In genomic region chr1:168230858-168231257, GRCm38 (mm10) we compare ENCODE assay signal across 13 mouse cellular contexts.
DNase-seq lines count a peak whose midpoint lies in the region; ATAC-seq and TF ChIP-seq lines count a peak whose summit lies in the region.
"Had no signal": no experiment of that assay in that cellular context is flagged by ENCODE, and none has a peak within 500 bp of the region (broad histone marks: within the 10 kb centered on the region; RNA-seq: fewer than 3 reads in every experiment).

No protein-coding gene starts in this region.

- H3K9me3 ChIP-seq in hindbrain, embryonic 12.5 days (replicated peaks), result no peaks in the 10 kb centered on the region
- no peaks in the 10 kb centered on the region for H3K9me3 ChIP-seq in hindbrain, postnatal 0 days (ENCODE audit: low read length)
- H3K9me3 ChIP-seq in midbrain, embryonic 12.5 days, result no peaks in the 10 kb centered on the region
- H3K9me3 ChIP-seq in midbrain, embryonic 14.5 days (ENCODE audit: control insufficient read depth, low read length), result no peaks in the 10 kb centered on the region
- no peaks in the 10 kb centered on the region for H3K9me3 ChIP-seq in forebrain, embryonic 11.5 days (ENCODE audit: control insufficient read depth, low read length)
- H3K9me3 ChIP-seq in midbrain, embryonic 16.5 days (replicated peaks; ENCODE audit: control insufficient read depth, low read length, poor library complexity, severe bottlenecking), result no peaks in the 10 kb centered on the region

- H3K27ac ChIP-seq in hindbrain, embryonic 12.5 days, result peak overlapping the region; percentile 44; the same call in 1 of the 2 replicates
- no peak overlapping the region for H3K27ac ChIP-seq in hindbrain, postnatal 0 days
- peak overlapping the region; percentile 32 for H3K27ac ChIP-seq in midbrain, embryonic 12.5 days (replicated peaks)
- H3K27ac ChIP-seq in midbrain, embryonic 14.5 days (replicated peaks; ENCODE audit: low read depth, low read length), result no peak overlapping the region; the same call in 1 of the 2 replicates
- 0 out of 2 replicates have a peak overlapping the region, but pooled peaks have one; percentile 38 for H3K27ac ChIP-seq in forebrain, embryonic 11.5 days (ENCODE audit: low read depth, low read length)
- H3K27ac ChIP-seq in midbrain, embryonic 16.5 days (ENCODE audit: low read length), result peak overlapping the region; percentile 26; the same call in 1 of the 2 replicates

- H3K4me1 ChIP-seq in hindbrain, embryonic 12.5 days, result peaks cover 35% of the 10 kb centered on the region
- H3K4me1 ChIP-seq in hindbrain, postnatal 0 days (ENCODE audit: insufficient read depth, low read length), result peaks cover 26% of the 10 kb centered on the region
- peaks cover 38% of the 10 kb centered on the region for H3K4me1 ChIP-seq in midbrain, embryonic 12.5 days
- H3K4me1 ChIP-seq in midbrain, embryonic 14.5 days (ENCODE audit: control insufficient read depth, insufficient read depth, low read length), result peaks cover 42% of the 10 kb centered on the region
- H3K4me1 ChIP-seq in forebrain, embryonic 11.5 days (replicated peaks; ENCODE audit: control insufficient read depth, insufficient read depth, low read length), result peaks cover 10% of the 10 kb centered on the region; the same call in 1 of the 2 replicates
- H3K4me1 ChIP-seq in midbrain, embryonic 16.5 days (ENCODE audit: control insufficient read depth, insufficient read depth, low read length), result peaks cover 29% of the 10 kb centered on the region

- no peak for ATAC-seq in hindbrain, embryonic 12.5 days (ENCODE audit: low FRiP score)
- ATAC-seq in hindbrain, postnatal 0 days, result no peak
- no peak for ATAC-seq in midbrain, embryonic 12.5 days (ENCODE audit: low FRiP score, low read depth)
- ATAC-seq in midbrain, embryonic 14.5 days (ENCODE audit: low FRiP score, low TSS enrichment), result no peak
- ATAC-seq in forebrain, embryonic 11.5 days (replicated peaks; ENCODE audit: low FRiP score), result no peak
- ATAC-seq in midbrain, embryonic 16.5 days, result no peak

- no peaks in the 10 kb centered on the region for H3K27me3 ChIP-seq in hindbrain, embryonic 12.5 days
- H3K27me3 ChIP-seq in hindbrain, postnatal 0 days (ENCODE audit: insufficient read depth, low read length), result no peaks in the 10 kb centered on the region
- H3K27me3 ChIP-seq in midbrain, embryonic 12.5 days, result peaks cover under 1% of the 10 kb centered on the region
- no peaks in the 10 kb centered on the region for H3K27me3 ChIP-seq in midbrain, embryonic 14.5 days (ENCODE audit: control insufficient read depth, insufficient read depth, low read length)
- H3K27me3 ChIP-seq in forebrain, embryonic 11.5 days (ENCODE audit: control insufficient read depth, insufficient read depth, low read length), result no peaks in the 10 kb centered on the region
- no peaks in the 10 kb centered on the region for H3K27me3 ChIP-seq in midbrain, embryonic 16.5 days (ENCODE audit: control insufficient read depth, insufficient read depth, low read depth, low read length)

- H3K36me3 ChIP-seq in hindbrain, embryonic 12.5 days, result no peaks in the 10 kb centered on the region
- H3K36me3 ChIP-seq in hindbrain, postnatal 0 days (ENCODE audit: insufficient read depth, low read length), result no peaks in the 10 kb centered on the region
- no peaks in the 10 kb centered on the region for H3K36me3 ChIP-seq in midbrain, embryonic 12.5 days
- no peaks in the 10 kb centered on the region for H3K36me3 ChIP-seq in midbrain, embryonic 14.5 days (ENCODE audit: control insufficient read depth, insufficient read depth, low read length)
- no peaks in the 10 kb centered on the region for H3K36me3 ChIP-seq in forebrain, embryonic 11.5 days (ENCODE audit: control insufficient read depth, insufficient read depth, low read length)
- H3K36me3 ChIP-seq in midbrain, embryonic 16.5 days (ENCODE audit: control insufficient read depth, insufficient read depth, low read length), result no peaks in the 10 kb centered on the region

- 57% methylated on average over 1 of the region's 1 CpGs for WGBS in hindbrain, embryonic 12.5 days
- 38% methylated on average over 1 of the region's 1 CpGs for WGBS in hindbrain, postnatal 0 days
- 61% methylated on average over 1 of the region's 1 CpGs for WGBS in midbrain, embryonic 12.5 days
- WGBS in midbrain, embryonic 14.5 days, result 44% methylated on average over 1 of the region's 1 CpGs
- 85% methylated on average over 1 of the region's 1 CpGs for WGBS in forebrain, embryonic 11.5 days
- 26% methylated on average over 1 of the region's 1 CpGs for WGBS in midbrain, embryonic 16.5 days

- no peak overlapping the region for H3K4me3 ChIP-seq in hindbrain, embryonic 12.5 days
- H3K4me3 ChIP-seq in hindbrain, postnatal 0 days (ENCODE audit: low read length), result no peak overlapping the region
- no peak overlapping the region for H3K4me3 ChIP-seq in midbrain, embryonic 12.5 days
- no peak overlapping the region for H3K4me3 ChIP-seq in midbrain, embryonic 14.5 days (replicated peaks; ENCODE audit: low read depth, low read length)
- no peak overlapping the region for H3K4me3 ChIP-seq in forebrain, embryonic 11.5 days (ENCODE audit: low read depth, low read length)
- H3K4me3 ChIP-seq in midbrain, embryonic 16.5 days (ENCODE audit: low read depth, low read length), result no peak overlapping the region

- no peak overlapping the region for H3K4me2 ChIP-seq in hindbrain, embryonic 12.5 days (replicated peaks)
- no peak overlapping the region for H3K4me2 ChIP-seq in hindbrain, postnatal 0 days (ENCODE audit: low read depth, low read length)
- H3K4me2 ChIP-seq in midbrain, embryonic 12.5 days (replicated peaks), result no peak overlapping the region
- H3K4me2 ChIP-seq in midbrain, embryonic 14.5 days (ENCODE audit: low read length), result no peak overlapping the region
- H3K4me2 ChIP-seq in forebrain, embryonic 11.5 days (ENCODE audit: low read depth, low read length, severe bottlenecking), result no peak overlapping the region
- no peak overlapping the region for H3K4me2 ChIP-seq in midbrain, embryonic 16.5 days (ENCODE audit: low read length)

- DNase-seq in hindbrain, postnatal 0 days (ENCODE audit: low spot score), result no peak
- no peak for DNase-seq in midbrain, embryonic 14.5 days
- DNase-seq in forebrain, embryonic 11.5 days (ENCODE audit: low spot score), result no peak
- DNase-seq in left cerebral cortex, adult 9 months (ENCODE audit: low spot score in 2 of 2), result no peak
- DNase-seq in gastrocnemius, postnatal 25 days, result no peak
- DNase-seq: adrenal gland, postnatal 10 days; cerebellum, adult 11 months; heart, postnatal 10 days; lung, postnatal 10 days; thymus, postnatal 25 days had no signal

- no peak for TF ChIP-seq CTCF in hindbrain, postnatal 0 days (IDR thresholded peaks at IDR 0.05; ENCODE audit: low read depth)

- H3K9ac ChIP-seq in hindbrain, embryonic 12.5 days, result no peak overlapping the region
- no peak overlapping the region for H3K9ac ChIP-seq in hindbrain, postnatal 0 days (replicated peaks; ENCODE audit: low read length)
- H3K9ac ChIP-seq in midbrain, embryonic 12.5 days (replicated peaks), result no peak overlapping the region; the same call in 1 of the 2 replicates
- H3K9ac ChIP-seq in midbrain, embryonic 14.5 days (replicated peaks; ENCODE audit: low read length), result no peak overlapping the region
- no peak overlapping the region for H3K9ac ChIP-seq in forebrain, embryonic 11.5 days (ENCODE audit: low read length)
- H3K9ac ChIP-seq in midbrain, embryonic 16.5 days (ENCODE audit: low read depth, low read length), result no peak overlapping the region

Comparison
In these comparisons a context has a peak if more than half of its experiments do, and no peak if none do; other contexts are left out.
1. H3K27ac ChIP-seq: peak in hindbrain, embryonic 12.5 days (single experiment), midbrain, embryonic 12.5 days (single experiment), forebrain, embryonic 11.5 days (single experiment) and midbrain, embryonic 16.5 days (single experiment); none in hindbrain, postnatal 0 days (single experiment) and midbrain, embryonic 14.5 days (single experiment).